Mouse (Mus musculus) cerebellum, adult 9-11 months (tissue): Measurements from ENCODE around the gene Tmigd1.
A peak's percentile ranks its signal among the peaks of the same experiment; 100 is the strongest.
"Not testable (repeated sequence)": the region's sequence is repeated elsewhere in the genome, so short reads cannot be mapped to it uniquely, and the experiment has no call there.

ENCODE experiments used
- DNase-seq: peaks from one replicate; pipeline ENCODE4 v3.0.0; 2022

The Tmigd1 gene

GRCm38 (mm10) chr11:76899758-76900738, 1.9 kb upstream of the Tmigd1 start:
- no peak for DNase-seq

DNA sequence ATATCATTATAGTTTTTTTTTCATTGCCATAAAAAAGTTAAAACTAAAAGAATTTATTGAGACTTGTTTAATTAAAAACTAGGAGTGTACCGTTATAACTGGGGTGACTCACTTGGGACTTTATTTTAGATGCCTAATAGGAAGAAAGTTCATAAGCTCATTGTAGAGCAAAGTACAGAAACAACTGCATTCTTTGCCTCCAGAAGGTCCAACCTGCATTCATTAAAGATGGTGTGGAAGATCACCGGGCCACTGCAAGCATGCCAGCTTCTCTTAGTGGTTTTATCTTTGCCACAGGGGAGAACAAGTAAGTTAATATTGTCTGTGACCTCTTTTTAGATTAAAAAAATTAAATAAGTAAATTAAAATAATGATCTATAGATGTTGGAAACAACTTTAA, 2.4 kb downstream of the Tmigd1 start:
- DNase-seq, result no peak

GRCm38 (mm10) chr11:76908651-76909050, 6.7 kb downstream of the Tmigd1 start:
- DNase-seq, result no peak

- peak; percentile 10 for DNase-seq
These were observed 9.5 kb downstream of the Tmigd1 start for GRCm38 (mm10) chr11:76911325-76912054.

- peak; percentile 38 for DNase-seq
These were observed 10.1 kb downstream of the Tmigd1 start for GRCm38 (mm10) chr11:76912055-76912395.

DNA sequence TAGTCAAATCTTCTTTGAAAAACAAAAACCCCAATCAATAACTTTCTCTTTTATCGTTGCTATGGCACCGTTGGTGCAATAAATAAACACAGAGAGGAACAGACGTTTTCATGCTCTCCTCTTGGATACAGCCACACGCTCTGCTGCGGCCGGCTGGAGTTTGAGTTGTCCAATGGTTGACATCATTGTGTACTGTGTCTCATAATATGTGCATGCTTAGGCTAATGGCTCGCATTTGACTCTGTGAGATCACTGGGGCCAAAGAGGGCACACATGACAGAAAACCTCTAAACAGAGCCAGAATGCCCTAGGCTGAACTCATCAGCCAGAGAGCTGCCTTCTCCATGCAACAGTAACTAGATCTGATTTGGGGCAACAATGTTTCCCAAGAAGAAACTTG, 12.4 kb downstream of the Tmigd1 start:
- DNase-seq, result no peak

- no peak for DNase-seq
These were observed 14.7 kb downstream of the Tmigd1 start for GRCm38 (mm10) chr11:76916539-76917229.

DNA sequence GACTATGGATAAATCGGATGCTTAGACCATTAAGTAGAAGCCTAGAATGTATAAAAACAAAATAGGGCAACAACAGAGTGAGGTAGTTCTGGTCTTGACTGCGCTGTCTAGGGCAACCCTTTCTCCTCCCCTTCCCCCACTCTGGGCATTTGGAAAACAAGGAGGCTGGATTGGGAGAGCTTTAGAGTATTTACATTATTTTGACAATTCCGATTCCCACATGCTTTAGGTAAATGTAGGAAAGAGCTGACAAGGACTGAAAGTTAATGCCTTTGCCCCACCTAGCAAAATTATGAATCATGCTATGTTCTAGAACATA, 15.2 kb downstream of the Tmigd1 start:
- no peak for DNase-seq

GRCm38 (mm10) chr11:76920607-76921006, 18.6 kb downstream of the Tmigd1 start:
- DNase-seq, result no peak

GRCm38 (mm10) chr11:76924759-76925236, 22.8 kb downstream of the Tmigd1 start, which contains the start of gene Blmh:
Blmh (plus strand) TSS chr11:76924809.
- no peak for DNase-seq

- DNase-seq, result not testable (repeated sequence)
These were observed 26.6 kb downstream of the Tmigd1 start for GRCm38 (mm10) chr11:76928586-76928985.

GRCm38 (mm10) chr11:76933209-76933608, 31.2 kb downstream of the Tmigd1 start:
- DNase-seq, result no peak

- no peak for DNase-seq
These were observed 34.6 kb downstream of the Tmigd1 start for GRCm38 (mm10) chr11:76936578-76936977.

DNA sequence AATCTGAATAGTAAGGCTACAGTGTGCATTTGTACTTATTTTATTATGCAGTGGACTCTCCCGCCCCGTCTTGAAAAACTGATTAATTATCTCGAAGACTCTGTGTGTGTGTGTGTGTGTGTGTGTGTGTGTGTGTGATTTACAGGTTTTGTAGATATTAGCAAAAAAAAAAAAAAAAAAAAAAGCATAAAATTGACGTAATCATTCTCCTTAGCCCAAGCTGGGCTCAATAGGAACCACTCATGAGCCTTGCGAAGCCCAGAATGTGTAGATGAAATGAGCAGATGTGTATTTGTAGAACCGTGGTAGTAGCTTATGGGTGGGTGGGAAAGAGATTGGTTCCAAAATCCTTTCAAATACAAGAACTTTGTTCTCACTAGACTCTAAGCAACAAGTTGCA, 42.9 kb downstream of the Tmigd1 start:
- no peak for DNase-seq

- peak; percentile 92 for DNase-seq
These were observed 43.6 kb downstream of the Tmigd1 start for GRCm38 (mm10) chr11:76945386-76946202.

- peak; percentile 33 for DNase-seq
These were observed 44.2 kb downstream of the Tmigd1 start for GRCm38 (mm10) chr11:76946203-76946585.

DNA sequence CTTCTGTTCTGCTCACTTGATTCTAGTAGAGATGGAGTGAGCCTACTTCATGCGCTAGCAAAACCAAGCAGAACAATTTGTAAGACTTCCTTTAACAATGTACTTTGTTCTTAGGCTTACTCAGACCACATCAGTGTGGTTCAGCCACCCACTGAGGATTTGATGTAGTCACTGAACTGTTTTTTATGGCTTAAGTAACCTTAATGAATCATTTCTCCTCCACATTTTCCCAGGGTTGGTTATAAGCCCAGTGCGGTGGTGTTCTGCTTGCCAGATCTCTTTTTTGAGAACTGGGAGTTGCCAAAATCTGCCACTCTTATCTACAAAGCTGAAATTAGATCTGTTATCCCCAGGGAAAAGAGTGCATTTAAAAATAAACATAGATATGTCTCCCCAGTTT, 51.6 kb downstream of the Tmigd1 start:
- no peak for DNase-seq

DNA sequence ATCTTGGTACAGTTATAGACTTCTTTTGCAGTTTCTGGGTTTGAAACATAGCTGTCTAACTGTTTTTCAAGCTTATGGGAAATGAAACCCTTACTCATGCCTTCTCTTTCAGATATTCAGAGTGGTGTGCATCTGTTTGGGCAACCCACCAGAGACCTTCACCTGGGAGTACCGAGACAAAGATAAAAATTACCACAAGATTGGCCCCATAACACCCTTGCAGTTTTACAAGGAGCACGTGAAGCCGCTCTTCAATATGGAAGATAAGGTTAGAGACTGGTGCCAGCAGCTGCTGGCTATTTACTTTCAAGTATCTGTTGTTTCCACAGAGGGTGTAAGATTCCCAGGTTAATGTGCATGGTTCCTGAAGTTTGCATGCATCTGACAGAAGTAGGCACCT, 63.7 kb downstream of the Tmigd1 start:
- no peak for DNase-seq
